Mouse (Mus musculus): Measurements from ENCODE around the gene Gm20835.
"Not testable (repeated sequence)": the region's sequence is repeated elsewhere in the genome, so short reads cannot be mapped to it uniquely, and the experiment has no call there.

Gene Gm20835

DNA sequence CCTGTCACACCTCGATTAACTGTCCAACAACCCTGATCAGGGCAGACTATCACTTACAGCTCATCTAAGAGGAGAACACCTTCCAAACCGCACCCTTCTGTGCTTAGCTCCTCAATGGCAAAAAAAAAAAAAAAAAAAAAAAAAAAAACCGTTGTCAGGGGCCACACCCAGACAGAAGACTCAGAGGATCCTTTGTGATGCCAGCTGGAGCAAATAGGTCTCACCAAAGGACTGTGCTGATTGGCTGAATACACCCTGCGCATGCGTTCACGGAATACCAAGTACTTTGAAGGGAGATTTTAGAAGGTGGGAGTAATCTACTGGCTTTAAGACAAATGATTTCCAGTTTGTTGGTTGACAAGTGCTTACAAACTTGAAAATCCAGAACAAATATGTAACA, at the start of gene Gm20835:
TSS of gene Gm20835 (minus strand) at position 101 of the 400 bp plus-strand sequence.
- not testable (repeated sequence) for DNase-seq
